Mouse (Mus musculus) limb, embryonic 15.5 days (tissue): ENCODE results near the gene Sbds. TPM values are rescaled to one million over a fixed set of nuclear protein-coding genes. Genes with fewer than 3 reads are reported as not detected.
A peak's percentile ranks its signal among the peaks of the same experiment; 100 is the strongest.
"Not testable (repeated sequence)": the region's sequence is repeated elsewhere in the genome, so short reads cannot be mapped to it uniquely, and the experiment has no call there.

Experiments used
- ATAC-seq: fragments of 200-750 bp; cut with Nextera tagmentation; 2 replicates; pipeline ENCODE4 v1.8.0; 2017; ENCODE audit warnings: low read depth, moderate TSS enrichment; ENCODE audit not compliant: insufficient number of reproducible peaks, low FRiP score, low TSS enrichment
- H3K27ac ChIP-seq: fragments of 300-500 bp; sonication (generic); 2 replicates; pipeline ENCODE4 v1.5.1; 2015; ENCODE audit warnings: moderate library complexity, mild to moderate bottlenecking, inconsistent platforms
- H3K27me3 ChIP-seq: fragments of 300-500 bp; sonication (generic); 2 replicates; pipeline ENCODE4 v1.6.1; 2015; ENCODE audit warnings: inconsistent platforms
- H3K36me3 ChIP-seq: fragments of 300-500 bp; sonication (generic); 2 replicates; pipeline ENCODE4 v1.6.1; 2015; ENCODE audit warnings: inconsistent platforms
- H3K4me1 ChIP-seq: fragments of 300-500 bp; sonication (generic); 2 replicates; pipeline ENCODE4 v1.6.1; 2015; ENCODE audit warnings: inconsistent platforms
- H3K4me2 ChIP-seq: fragments of 300-500 bp; sonication (generic); 2 replicates; pipeline ENCODE4 v1.6.1; 2015; ENCODE audit warnings: mild to moderate bottlenecking, inconsistent platforms
- H3K4me3 ChIP-seq: fragments of 300-500 bp; sonication (generic); 2 replicates; pipeline ENCODE4 v1.5.1; 2015; ENCODE audit warnings: mild to moderate bottlenecking, inconsistent platforms
- H3K9ac ChIP-seq: fragments of 300-500 bp; sonication (generic); 2 replicates; pipeline ENCODE4 v1.6.1; 2015; ENCODE audit warnings: inconsistent platforms
- H3K9me3 ChIP-seq: fragments of 300-500 bp; sonication (generic); 2 replicates; pipeline ENCODE4 v1.6.1; 2016; ENCODE audit warnings: inconsistent platforms
- WGBS: fragments of 180-500 bp; shearing (Covaris S2); methylation state at CpG from one replicate; pipeline ENCODE4 v1.1.7; 2015; 5-methylcytosine and 5-hydroxymethylcytosine counted together
- polyA plus RNA-seq: library from polyadenylated mRNA; unstranded; fragments of >200 nt; fragmentation: Nextera tagmentation; extraction: Ambion mirVana; gene quantifications from 2 replicates; pipeline ENCODE4 v1.2.1, GENCODE M21; 2015

Sbds gene
- polyA plus RNA-seq, 1 experiment from 2014 or later, result 71.2 TPM

DNA sequence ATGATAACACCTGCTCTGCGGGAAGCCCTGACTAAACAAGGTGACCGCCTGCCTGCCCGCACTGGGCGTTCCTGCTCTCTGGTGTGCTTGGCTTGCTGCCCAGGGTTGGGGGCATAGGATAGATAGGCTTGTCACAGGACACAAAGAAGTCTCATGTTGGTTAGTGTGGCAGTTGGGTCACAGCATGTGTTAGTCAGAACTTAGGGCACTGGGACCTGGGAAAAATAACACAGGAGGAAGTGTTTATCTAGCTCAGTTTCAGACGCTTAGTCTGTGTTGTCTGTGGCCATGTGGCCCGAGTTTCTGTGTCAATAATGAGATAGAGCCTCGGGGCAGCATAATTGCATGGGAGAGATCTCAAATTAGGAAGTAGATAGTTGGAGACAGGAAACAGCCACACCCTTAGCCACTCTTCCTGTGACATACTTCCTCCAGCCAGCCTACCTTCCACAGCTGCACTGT is 22.7 kb upstream of the Sbds start:
- Histone ChIP-seq H3K9me3 (no peaks in the 10 kb centered on the region), H3K4me2 (no peak overlapping the region), H3K27me3 (no peaks in the 10 kb centered on the region), H3K36me3 (peaks cover 66% of the 10 kb centered on the region), H3K4me3 (no peak overlapping the region), H3K27ac (no peak overlapping the region), H3K9ac (no peak overlapping the region), H3K4me1 (no peaks in the 10 kb centered on the region)
- 86% methylated on average over 7 of the region's 7 CpGs for WGBS
- no peak for ATAC-seq

DNA sequence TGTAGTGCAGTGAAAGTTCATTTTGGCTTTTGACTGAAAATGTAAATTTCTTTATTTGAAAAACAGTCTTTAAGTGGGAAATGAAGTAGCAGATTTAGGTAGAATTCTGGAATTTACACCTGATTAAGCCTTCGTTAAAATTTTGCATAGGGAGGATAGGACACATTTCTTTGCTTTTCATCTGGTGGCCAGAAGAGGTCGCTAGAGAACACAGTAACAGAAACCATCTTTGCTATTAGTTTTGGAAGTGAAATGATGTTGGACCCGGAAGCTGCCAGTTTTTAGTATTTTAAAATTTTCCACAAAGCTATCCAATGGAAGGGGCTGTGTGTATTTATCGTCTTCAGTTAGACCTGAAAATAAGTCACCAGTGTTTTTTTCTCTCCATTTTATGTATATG is 20.2 kb upstream of the Sbds start:
- H3K27ac ChIP-seq, result no peak overlapping the region
- peaks cover 71% of the 10 kb centered on the region for H3K36me3 ChIP-seq
- no peak overlapping the region for H3K4me2 ChIP-seq
- H3K9ac ChIP-seq, result no peak overlapping the region
- WGBS, result 27% methylated on average over 4 of the region's 4 CpGs
- no peaks in the 10 kb centered on the region for H3K9me3 ChIP-seq
- no peak for ATAC-seq
- H3K4me1 ChIP-seq, result no peaks in the 10 kb centered on the region
- no peaks in the 10 kb centered on the region for H3K27me3 ChIP-seq
- no peak overlapping the region for H3K4me3 ChIP-seq

DNA sequence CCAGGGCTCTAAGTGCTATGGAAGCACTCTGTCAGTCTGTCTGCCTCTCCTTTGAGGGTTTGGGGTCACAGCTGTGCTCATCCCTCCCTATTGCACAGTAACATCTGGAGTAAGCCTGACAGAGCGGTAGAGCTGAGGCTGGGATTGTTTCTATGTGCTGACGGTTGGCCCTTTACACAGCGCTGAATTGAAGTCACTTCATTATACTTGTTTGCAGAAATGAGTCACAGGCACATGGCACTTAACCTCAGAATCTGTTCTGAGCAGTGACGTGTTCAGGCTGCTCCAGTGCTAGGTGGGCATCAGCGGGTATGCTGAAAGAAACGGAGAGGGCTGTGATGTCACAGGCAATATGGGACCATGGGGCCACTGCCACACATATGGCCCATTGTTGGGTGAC is 17.7 kb upstream of the Sbds start:
- WGBS, result 90% methylated on average over 6 of the region's 6 CpGs
- Histone ChIP-seq H3K27ac (no peak overlapping the region), H3K9ac (no peak overlapping the region), H3K4me2 (no peak overlapping the region), H3K36me3 (peaks cover 67% of the 10 kb centered on the region), H3K4me1 (no peaks in the 10 kb centered on the region), H3K27me3 (no peaks in the 10 kb centered on the region), H3K4me3 (no peak overlapping the region), H3K9me3 (no peaks in the 10 kb centered on the region)
- ATAC-seq, result no peak

DNA sequence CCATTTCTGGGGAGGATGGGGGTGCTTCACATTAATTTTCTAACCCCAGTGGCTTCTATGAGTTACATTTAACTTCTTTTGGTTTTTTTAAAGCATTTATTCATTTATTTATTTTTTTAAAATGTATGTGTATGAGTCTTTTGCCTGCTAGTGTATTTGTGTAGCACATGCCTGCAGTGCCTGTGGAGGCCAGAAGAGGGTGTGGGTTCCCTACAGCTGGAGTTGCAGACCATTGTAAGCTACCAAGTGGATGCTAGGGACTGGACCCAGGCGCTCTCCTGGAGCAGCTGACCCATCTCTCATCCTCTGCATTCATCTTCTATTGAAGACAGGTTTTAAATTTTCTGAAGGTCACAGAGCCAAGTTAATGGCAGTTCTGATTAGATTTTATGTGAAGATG is 17.0 kb upstream of the Sbds start:
- no peak for ATAC-seq
- Histone ChIP-seq H3K9ac (no peak overlapping the region), H3K27ac (no peak overlapping the region), H3K36me3 (peaks cover 67% of the 10 kb centered on the region), H3K4me1 (no peaks in the 10 kb centered on the region), H3K4me2 (no peak overlapping the region), H3K9me3 (no peaks in the 10 kb centered on the region), H3K4me3 (no peak overlapping the region), H3K27me3 (no peaks in the 10 kb centered on the region)
- WGBS, result 93% methylated on average over 1 of the region's 1 CpGs

DNA sequence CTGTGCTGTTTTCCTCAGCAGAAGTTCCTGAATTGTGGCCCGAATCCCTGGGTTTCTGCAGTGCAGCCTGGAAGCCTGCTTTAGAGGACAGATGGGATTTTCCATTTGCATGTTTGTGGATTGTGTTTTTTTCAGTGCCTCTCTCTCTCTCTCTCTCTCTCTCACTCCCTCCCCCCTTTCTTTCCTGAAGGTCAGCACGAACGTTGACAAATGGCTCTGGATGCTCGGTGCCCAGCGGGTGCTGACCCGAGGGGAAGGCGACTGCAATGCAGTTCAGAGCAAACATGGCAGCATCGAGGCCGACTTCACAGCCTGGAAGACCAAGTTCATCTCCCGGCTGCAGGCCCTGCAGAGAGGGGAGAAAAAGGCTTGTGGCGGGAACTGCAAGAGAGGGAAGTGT is 13.6 kb upstream of the Sbds start:
- no peaks in the 10 kb centered on the region for H3K4me1 ChIP-seq
- H3K27me3 ChIP-seq, result no peaks in the 10 kb centered on the region
- H3K4me3 ChIP-seq, result no peak overlapping the region
- no peak overlapping the region for H3K9ac ChIP-seq
- no peaks in the 10 kb centered on the region for H3K9me3 ChIP-seq
- no peak overlapping the region for H3K4me2 ChIP-seq
- 80% methylated on average over 11 of the region's 11 CpGs for WGBS
- no peak for ATAC-seq
- H3K36me3 ChIP-seq, result peaks cover 74% of the 10 kb centered on the region
- no peak overlapping the region for H3K27ac ChIP-seq

DNA sequence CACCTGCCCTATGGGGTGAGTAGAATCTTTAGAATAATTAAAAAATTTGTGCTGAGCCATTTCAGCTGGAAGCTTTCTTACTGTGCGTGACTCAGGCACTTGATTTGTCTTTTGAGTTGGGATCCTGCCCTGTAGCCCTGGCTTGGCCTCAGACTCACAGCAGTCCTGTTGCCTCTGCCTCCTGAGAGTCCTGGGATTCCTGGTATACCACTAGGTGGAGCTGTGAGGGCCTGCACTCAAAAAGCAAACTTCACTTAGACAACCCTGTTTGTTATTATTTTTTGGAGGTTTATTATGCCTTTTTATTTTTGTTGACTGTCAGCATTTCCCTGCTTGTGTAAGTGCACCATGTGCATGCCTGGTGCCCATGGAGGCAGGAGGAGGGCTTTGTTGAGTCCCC is 12.0 kb upstream of the Sbds start:
- Histone ChIP-seq H3K4me3 (no peak overlapping the region), H3K9ac (no peak overlapping the region), H3K36me3 (peaks cover 69% of the 10 kb centered on the region), H3K27me3 (no peaks in the 10 kb centered on the region), H3K4me2 (no peak overlapping the region), H3K4me1 (no peaks in the 10 kb centered on the region), H3K9me3 (no peaks in the 10 kb centered on the region), H3K27ac (no peak overlapping the region)
- no peak for ATAC-seq
- 87% methylated on average over 1 of the region's 1 CpGs for WGBS

DNA sequence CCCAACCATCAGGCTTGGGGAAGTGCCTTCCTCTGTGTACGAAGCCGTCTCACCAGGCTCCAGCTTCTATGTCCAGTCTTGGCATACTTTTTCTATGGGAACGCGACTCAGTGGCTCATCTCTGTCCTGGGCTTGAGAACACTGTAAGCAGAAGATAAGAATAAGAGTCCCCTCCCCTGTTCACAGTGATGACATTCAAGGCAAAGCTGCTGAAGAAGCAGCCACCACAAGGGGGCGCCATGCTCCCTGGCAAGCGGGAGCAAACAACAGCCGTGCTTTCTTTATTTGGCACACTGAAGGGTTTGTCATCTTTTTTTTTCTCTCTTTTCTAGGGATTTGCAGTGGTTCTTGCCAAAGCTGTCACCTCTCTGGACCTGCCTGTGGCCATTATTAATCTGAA is 11.3 kb upstream of the Sbds start:
- Histone ChIP-seq H3K9ac (no peak overlapping the region), H3K27me3 (no peaks in the 10 kb centered on the region), H3K36me3 (peaks cover 63% of the 10 kb centered on the region), H3K9me3 (no peaks in the 10 kb centered on the region), H3K27ac (no peak overlapping the region), H3K4me2 (no peak overlapping the region), H3K4me1 (no peaks in the 10 kb centered on the region), H3K4me3 (no peak overlapping the region)
- no peak for ATAC-seq
- 87% methylated on average over 7 of the region's 7 CpGs for WGBS

DNA sequence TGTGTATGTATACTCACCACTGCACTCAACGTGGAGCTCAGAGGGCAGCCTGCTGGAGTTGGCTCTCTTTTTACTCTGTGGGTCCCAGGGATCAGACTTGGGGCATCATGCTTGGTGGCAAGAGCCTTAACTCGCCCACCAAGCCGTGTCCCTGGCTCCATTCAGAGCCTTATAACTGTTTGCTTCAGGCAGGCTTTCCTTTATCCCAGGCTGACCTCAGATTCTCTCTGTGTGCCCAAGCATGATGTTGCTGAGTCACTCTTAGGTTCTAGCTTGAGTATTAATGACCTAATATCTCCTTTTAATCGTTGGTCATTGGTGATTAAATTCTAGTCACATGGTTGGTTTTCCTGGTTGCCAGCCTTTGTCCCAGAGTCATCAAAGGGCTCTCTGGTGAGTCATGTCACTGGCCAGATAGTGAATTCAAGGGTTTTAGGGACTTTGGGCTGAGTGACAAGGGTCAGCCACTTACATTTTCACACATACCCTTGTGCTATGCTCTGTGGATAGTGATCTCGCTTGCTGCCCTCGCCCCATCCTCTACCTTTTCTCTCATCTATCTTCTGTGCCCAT is 9.2 kb upstream of the Sbds start:
- peaks cover 51% of the 10 kb centered on the region for H3K36me3 ChIP-seq
- WGBS, result 90% methylated on average over 6 of the region's 6 CpGs
- no peak overlapping the region for H3K27ac ChIP-seq
- H3K4me2 ChIP-seq, result no peak overlapping the region
- no peak overlapping the region for H3K4me3 ChIP-seq
- ATAC-seq, result no peak
- H3K27me3 ChIP-seq, result no peaks in the 10 kb centered on the region
- H3K9ac ChIP-seq, result no peak overlapping the region
- H3K9me3 ChIP-seq, result no peaks in the 10 kb centered on the region
- H3K4me1 ChIP-seq, result no peaks in the 10 kb centered on the region

DNA sequence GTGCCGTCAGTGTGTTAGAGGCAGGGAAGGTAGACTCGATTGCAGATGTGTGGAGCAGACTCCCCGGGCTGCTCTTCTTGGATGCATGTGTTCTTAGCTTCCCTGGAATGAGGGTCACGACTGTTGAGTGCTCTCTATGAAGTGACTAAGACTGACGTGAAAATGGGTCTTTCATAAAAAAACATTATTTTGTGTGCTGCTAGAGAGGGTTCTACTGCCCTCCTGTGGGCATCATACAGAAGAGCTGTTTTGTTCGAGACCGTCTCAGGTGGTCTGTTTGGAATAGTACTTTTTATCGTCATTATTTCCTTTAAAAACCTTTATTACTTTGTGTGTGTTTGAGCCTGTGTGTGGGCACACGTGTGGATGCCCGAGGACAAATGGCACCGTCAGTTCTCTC is 8.1 kb upstream of the Sbds start:
- Histone ChIP-seq H3K27me3 (no peaks in the 10 kb centered on the region), H3K36me3 (peaks cover 43% of the 10 kb centered on the region), H3K4me2 (no peak overlapping the region), H3K27ac (no peak overlapping the region), H3K4me3 (no peak overlapping the region), H3K9me3 (no peaks in the 10 kb centered on the region), H3K4me1 (no peaks in the 10 kb centered on the region), H3K9ac (no peak overlapping the region)
- WGBS, result 67% methylated on average over 11 of the region's 11 CpGs
- no peak for ATAC-seq

DNA sequence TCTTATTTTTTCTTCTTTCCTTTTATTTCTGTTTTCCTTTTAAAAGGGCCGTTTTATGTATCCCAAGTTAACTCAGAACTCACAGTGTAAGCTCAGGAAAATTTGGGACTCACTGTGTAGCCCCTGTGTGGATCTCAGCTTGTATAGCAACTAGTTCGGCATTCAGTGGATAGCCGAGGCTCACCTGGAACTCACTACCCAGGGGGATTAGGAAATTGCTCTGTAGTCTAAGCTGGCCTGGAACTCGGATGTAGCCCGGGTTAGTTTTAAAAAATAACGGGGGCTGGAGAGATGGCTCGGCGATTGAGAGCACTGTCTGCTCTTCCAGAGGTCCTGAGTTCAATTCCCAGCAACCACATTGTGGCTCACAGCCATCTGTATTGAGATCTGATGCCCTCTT is 2.0 kb upstream of the Sbds start:
- H3K9ac ChIP-seq, result peak overlapping the region; percentile 68
- 6% methylated on average over 8 of the region's 8 CpGs for WGBS
- H3K36me3 ChIP-seq, result peaks cover 16% of the 10 kb centered on the region
- H3K9me3 ChIP-seq, result no peaks in the 10 kb centered on the region
- peak overlapping the region; percentile 84 for H3K4me2 ChIP-seq
- H3K4me3 ChIP-seq, result peak overlapping the region; percentile 69
- H3K27ac ChIP-seq, result peak overlapping the region; percentile 87
- peaks cover 22% of the 10 kb centered on the region; the same call in 1 of the 2 replicates for H3K4me1 ChIP-seq
- no peak for ATAC-seq
- no peaks in the 10 kb centered on the region for H3K27me3 ChIP-seq

DNA sequence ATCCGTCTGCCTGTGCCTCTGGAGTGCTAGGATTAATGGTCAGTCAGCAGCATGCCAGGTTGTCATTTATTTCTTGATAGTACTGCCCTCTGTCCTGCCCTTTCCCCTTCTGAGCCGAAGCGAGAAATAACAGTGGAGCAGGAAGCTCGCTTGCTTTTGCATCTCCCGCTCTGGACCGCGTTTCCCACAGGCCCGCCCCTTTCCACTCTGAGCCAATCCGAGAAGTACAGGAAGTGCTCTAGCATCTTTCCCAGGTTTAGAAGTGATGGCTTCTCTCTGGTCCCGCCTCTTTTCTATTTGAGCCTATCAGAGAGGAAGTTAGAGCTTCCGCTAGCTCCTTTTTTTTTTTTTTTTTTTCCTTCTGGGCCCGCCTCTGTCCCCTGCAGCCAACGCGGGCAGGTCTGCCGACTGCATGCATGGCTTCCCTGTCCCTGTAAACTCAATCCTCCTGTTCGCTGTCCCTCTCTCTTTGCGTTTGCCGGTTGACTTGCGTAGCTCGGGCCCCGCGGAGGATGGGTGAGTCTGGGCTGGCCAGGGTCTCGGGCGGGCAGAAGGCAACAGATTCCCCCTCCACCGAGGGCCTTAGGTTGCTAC is 1.4 kb upstream of the Sbds start:
- H3K4me2 ChIP-seq, result peak overlapping the region; percentile 84
- H3K9me3 ChIP-seq, result no peaks in the 10 kb centered on the region
- WGBS, result 0% methylated on average over 25 of the region's 25 CpGs
- H3K9ac ChIP-seq, result peak overlapping the region; percentile 68
- peaks cover 21% of the 10 kb centered on the region for H3K36me3 ChIP-seq
- no peaks in the 10 kb centered on the region for H3K27me3 ChIP-seq
- H3K4me3 ChIP-seq, result peak overlapping the region; percentile 69
- peak; percentile 94 for ATAC-seq
- peak overlapping the region; percentile 87 for H3K27ac ChIP-seq
- peaks cover 22% of the 10 kb centered on the region; the same call in 1 of the 2 replicates for H3K4me1 ChIP-seq

DNA sequence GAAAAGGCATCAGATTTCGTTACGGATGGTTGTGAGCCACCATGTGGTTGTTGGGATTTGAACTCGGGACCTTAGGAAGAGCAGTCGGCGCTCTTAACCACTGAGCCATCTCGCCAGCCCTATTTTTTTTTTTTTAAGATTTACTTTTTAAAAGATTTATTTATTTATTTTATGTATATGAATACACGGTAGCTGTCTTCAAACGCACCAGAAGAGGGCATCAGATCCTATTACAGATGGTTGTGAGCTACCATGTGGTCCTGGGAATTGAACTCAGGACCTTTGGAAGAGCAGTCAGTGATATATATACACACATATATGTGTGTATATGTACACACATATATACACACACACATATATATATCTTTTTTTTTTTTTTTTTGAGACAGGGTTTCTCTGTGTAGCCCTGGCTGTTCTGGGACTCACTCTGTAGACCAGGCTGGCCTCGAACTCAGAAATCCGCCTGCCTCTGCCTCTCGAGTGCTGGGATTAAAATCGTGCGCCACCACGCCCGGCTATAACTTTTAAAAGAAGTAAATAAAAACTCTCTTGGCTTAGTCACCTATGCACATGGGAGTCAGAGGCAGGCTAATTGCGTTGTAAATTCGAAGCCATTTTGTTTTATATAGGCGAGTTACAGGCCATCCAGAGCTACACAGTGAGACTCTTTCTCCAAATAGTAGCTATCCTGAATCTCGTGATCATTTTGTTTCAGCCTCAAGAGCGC is 632 bp upstream of the Sbds start:
- Histone ChIP-seq H3K4me2 (peak overlapping the region; percentile 84), H3K4me3 (peak overlapping the region; percentile 69), H3K27ac (peak overlapping the region; percentile 72), H3K36me3 (peaks cover 26% of the 10 kb centered on the region), H3K4me1 (peaks cover 22% of the 10 kb centered on the region; the same call in 1 of the 2 replicates)
- not testable (repeated sequence) for H3K9ac ChIP-seq, ATAC-seq, H3K27me3 ChIP-seq, H3K9me3 ChIP-seq
- WGBS, result 21% methylated on average over 20 of the region's 20 CpGs
